Mouse (Mus musculus) kidney, postnatal 0 days (tissue): Measurements from ENCODE around the gene Asns. TPM values are rescaled to one million over a fixed set of nuclear protein-coding genes. Genes with fewer than 3 reads are reported as not detected.

Experiments
- ATAC-seq: fragments of 200-750 bp; cut with Nextera tagmentation; replicated peaks from 2 replicates; pipeline ENCODE4 v1.8.0; 2017; ENCODE audit warnings: low read depth, moderate number of reproducible peaks, moderate TSS enrichment, moderate library complexity; ENCODE audit not compliant: low FRiP score
- DNase-seq: peaks from one replicate; pipeline ENCODE4 v3.0.0-alpha.2; 2016; ENCODE audit warnings: low spot score
- H3K27ac ChIP-seq: fragments of 300-500 bp; sonication (generic); 2 replicates; pipeline ENCODE4 v1.5.1; 2014; ENCODE audit warnings: mild to moderate bottlenecking
- H3K27me3 ChIP-seq: fragments of 300-500 bp; sonication (generic); 2 replicates; pipeline ENCODE4 v1.6.1; 2014; ENCODE audit warnings: low read length, mixed read lengths; ENCODE audit not compliant: insufficient read depth
- H3K36me3 ChIP-seq: fragments of 300-500 bp; sonication (generic); 2 replicates; pipeline ENCODE4 v1.6.1; 2014; ENCODE audit warnings: low read length, mixed read lengths; ENCODE audit not compliant: insufficient read depth
- H3K4me1 ChIP-seq: fragments of 300-500 bp; sonication (generic); replicated peaks from 2 replicates; pipeline ENCODE4 v1.6.1; 2014; ENCODE audit warnings: antibody characterized with exemption, low read length, mixed read lengths; ENCODE audit not compliant: insufficient read depth
- H3K4me2 ChIP-seq: fragments of 300-500 bp; sonication (generic); 2 replicates; pipeline ENCODE4 v1.6.1; 2014; ENCODE audit warnings: mild to moderate bottlenecking, low read length, moderate library complexity, mixed read lengths
- H3K4me3 ChIP-seq: fragments of 300-500 bp; sonication (generic); replicated peaks from 2 replicates; pipeline ENCODE4 v1.5.1; 2014; ENCODE audit warnings: low read depth, low read length
- H3K9ac ChIP-seq: fragments of 300-500 bp; sonication (generic); 2 replicates; pipeline ENCODE4 v1.6.1; 2014; ENCODE audit warnings: low read depth, low read length
- H3K9me3 ChIP-seq: fragments of 300-500 bp; sonication (generic); replicated peaks from 2 replicates; pipeline ENCODE4 v1.6.1; 2016; ENCODE audit warnings: low read length, inconsistent platforms, mixed read lengths
- CTCF ChIP-seq: IDR thresholded peaks from 2 replicates; pipeline ENCODE4 v1.5.1; 2016; ENCODE audit warnings: antibody characterized with exemption, low read depth, mild to moderate bottlenecking, moderate library complexity
- WGBS: fragments of 180-500 bp; shearing (Covaris S2); extraction: QIAGEN DNeasy Blood & Tissue Kit; methylation state at CpG from one replicate; pipeline ENCODE4 v1.1.7; 2014; 5-methylcytosine and 5-hydroxymethylcytosine counted together
- polyA plus RNA-seq: library from polyadenylated mRNA; unstranded; fragments of >200 nt; fragmentation: Nextera tagmentation; extraction: Ambion mirVana; gene quantifications from 2 replicates; pipeline ENCODE4 v1.2.1, GENCODE M21; 2015

Gene Asns
- polyA plus RNA-seq, 1 experiment from 2014 or later: 19.6 TPM

DNA sequence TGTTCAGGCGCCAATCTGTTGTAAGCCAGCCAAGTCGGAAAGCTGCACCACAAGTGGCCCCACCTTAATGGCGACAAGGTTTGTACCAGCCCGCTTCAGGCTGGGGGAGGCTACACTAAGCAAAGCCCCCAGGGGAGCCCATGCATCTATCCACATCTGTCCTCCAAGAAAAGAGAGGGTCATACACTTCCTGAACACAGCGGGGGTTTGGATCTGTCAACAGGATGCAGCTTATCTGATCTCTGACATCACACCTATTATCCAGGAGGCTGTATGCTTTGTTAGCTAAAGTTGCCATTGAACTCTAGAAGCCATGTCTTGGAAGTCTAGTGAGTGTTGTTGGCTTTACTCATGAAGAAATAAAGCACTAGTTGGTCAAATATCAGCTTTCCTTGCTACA lies 35.2 kb upstream of the Asns start:
- H3K27me3 ChIP-seq: no peaks in the 10 kb centered on the region
- H3K4me2 ChIP-seq: no peak overlapping the region
- no peak overlapping the region for H3K9ac ChIP-seq
- ATAC-seq (no peak), DNase-seq (no peak)
- H3K27ac ChIP-seq: no peak overlapping the region
- WGBS: 93% methylated on average over 5 of the region's 5 CpGs
- no peak for TF ChIP-seq CTCF
- H3K9me3 ChIP-seq: no peaks in the 10 kb centered on the region
- H3K36me3 ChIP-seq: no peaks in the 10 kb centered on the region
- no peaks in the 10 kb centered on the region for H3K4me1 ChIP-seq
- H3K4me3 ChIP-seq: no peak overlapping the region

DNA sequence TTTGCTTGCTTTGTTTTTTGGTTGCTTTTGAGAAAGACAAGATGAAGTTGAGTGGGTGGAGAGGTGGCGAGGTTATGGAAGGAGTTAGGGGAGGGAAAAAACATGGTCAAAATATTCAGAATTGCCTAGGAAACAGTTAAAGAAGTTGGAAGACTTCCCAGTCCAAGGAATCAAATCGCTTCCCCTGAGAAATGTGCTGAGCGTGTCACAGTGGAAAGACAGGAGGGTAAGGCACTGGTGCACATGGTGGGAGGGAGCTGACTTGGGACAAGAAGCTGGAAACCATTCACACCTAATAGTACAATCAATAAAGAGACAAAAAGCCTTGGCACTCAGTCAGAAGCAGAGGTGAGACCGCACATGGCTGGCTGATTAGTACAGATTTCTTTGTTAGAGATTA lies 23.2 kb upstream of the Asns start:
- Histone ChIP-seq H3K4me2 (no peak overlapping the region), H3K9me3 (no peaks in the 10 kb centered on the region), H3K4me1 (no peaks in the 10 kb centered on the region), H3K4me3 (no peak overlapping the region), H3K27me3 (no peaks in the 10 kb centered on the region), H3K36me3 (no peaks in the 10 kb centered on the region), H3K9ac (no peak overlapping the region), H3K27ac (no peak overlapping the region)
- ATAC-seq (no peak), DNase-seq (peak; percentile 29)
- WGBS: 58% methylated on average over 4 of the region's 4 CpGs
- no peak for TF ChIP-seq CTCF

DNA sequence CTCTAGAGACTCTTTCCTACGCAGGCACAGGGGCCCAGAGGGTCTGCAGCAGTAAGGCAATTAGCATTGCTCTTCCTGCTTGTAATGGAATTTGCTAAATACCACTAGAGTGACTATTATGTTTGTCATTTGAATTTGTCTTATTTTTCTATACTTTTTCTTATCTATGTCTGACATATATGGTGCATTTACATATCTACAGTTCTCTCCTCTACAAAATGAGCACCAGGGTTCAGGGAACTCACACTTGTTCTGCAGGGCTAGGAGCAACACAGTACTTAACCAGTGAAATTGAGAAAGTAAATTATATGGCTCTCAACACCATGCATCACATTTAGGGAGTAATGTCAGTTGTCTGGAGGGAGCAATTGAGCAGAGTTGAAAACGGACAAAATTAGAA lies 21.2 kb upstream of the Asns start:
- WGBS: 39% methylated on average over 2 of the region's 2 CpGs
- Histone ChIP-seq H3K4me2 (no peak overlapping the region), H3K27ac (no peak overlapping the region), H3K36me3 (no peaks in the 10 kb centered on the region), H3K4me1 (no peaks in the 10 kb centered on the region), H3K27me3 (no peaks in the 10 kb centered on the region), H3K9ac (no peak overlapping the region), H3K4me3 (no peak overlapping the region), H3K9me3 (no peaks in the 10 kb centered on the region)
- ATAC-seq: no peak
- TF ChIP-seq CTCF: no peak
- DNase-seq: no peak

DNA sequence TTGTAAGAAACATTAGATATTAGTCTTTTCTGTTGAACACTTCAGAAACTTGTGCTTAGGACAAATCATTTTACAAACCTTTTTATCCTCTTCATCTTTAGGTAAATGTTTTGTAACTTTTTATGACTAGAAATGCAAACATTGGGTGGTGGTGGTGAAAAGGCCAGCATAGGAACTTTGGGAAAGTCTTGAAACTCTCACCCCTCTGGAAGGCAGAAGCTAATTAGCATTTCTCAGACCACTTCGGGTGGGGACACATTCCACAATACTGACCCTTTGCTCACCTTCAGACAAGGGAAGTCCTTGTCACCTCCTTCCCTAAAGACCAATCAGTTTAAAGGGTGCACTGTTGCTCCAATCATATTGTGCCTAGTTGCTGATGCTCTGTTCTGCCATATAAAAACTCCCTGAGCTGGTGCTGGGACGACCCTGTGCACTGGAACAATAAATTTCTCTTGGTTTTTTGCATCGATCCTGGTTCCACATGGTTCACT lies 18.8 kb upstream of the Asns start:
- Histone ChIP-seq H3K27ac (no peak overlapping the region), H3K4me2 (no peak overlapping the region), H3K27me3 (no peaks in the 10 kb centered on the region), H3K4me1 (no peaks in the 10 kb centered on the region), H3K36me3 (no peaks in the 10 kb centered on the region), H3K4me3 (no peak overlapping the region), H3K9me3 (no peaks in the 10 kb centered on the region), H3K9ac (no peak overlapping the region)
- DNase-seq (no peak), ATAC-seq (no peak)
- no peak for TF ChIP-seq CTCF
- WGBS: 34% methylated on average over 3 of the region's 3 CpGs

DNA sequence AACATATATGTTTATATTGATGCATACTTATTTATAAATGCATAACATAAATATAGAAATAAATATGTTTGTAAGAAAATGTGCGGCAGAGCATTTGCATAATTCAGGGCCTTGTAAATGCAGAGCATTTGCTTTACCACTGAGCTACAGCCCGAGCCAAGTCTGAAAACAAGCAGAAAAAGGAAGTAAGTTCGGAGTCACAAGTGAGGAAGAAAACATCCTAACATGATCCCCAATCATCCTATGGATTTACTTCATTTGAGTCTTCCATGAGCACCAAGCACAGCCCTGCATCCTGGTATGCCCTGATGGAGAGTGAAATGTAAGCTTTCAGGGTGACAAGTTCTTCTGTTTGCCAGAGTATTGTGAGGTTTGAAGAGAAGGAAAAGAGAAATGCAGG lies 15.2 kb upstream of the Asns start:
- TF ChIP-seq CTCF: no peak
- no peak overlapping the region for H3K4me3 ChIP-seq
- no peaks in the 10 kb centered on the region for H3K4me1 ChIP-seq
- H3K9ac ChIP-seq: no peak overlapping the region
- DNase-seq (no peak), ATAC-seq (no peak)
- H3K27me3 ChIP-seq: no peaks in the 10 kb centered on the region
- H3K9me3 ChIP-seq: no peaks in the 10 kb centered on the region
- no peak overlapping the region for H3K27ac ChIP-seq
- WGBS: 83% methylated on average over 3 of the region's 3 CpGs
- H3K36me3 ChIP-seq: no peaks in the 10 kb centered on the region
- H3K4me2 ChIP-seq: no peak overlapping the region

DNA sequence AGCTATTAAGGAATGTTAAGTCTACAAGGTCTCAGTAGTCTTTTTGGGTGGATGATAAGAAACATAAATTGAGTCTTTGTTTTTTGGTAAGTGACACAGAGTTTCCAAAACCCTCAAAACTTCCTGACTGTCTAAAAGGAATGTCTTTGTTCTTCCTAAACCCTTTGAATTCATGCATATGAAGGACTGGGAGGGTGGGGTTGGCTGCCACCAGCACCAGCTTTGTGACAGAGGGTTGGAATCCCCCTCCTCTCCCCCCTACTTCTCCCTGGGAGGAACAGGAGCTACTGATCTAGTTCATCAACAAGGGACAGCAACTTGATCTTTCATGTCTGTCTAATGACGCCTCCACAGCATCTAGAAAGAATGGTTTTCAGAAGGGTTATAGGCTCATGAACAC lies 13.7 kb upstream of the Asns start:
- Histone ChIP-seq H3K9ac (no peak overlapping the region), H3K9me3 (no peaks in the 10 kb centered on the region), H3K4me2 (no peak overlapping the region), H3K4me3 (no peak overlapping the region), H3K27ac (no peak overlapping the region), H3K36me3 (no peaks in the 10 kb centered on the region), H3K4me1 (no peaks in the 10 kb centered on the region), H3K27me3 (no peaks in the 10 kb centered on the region)
- ATAC-seq (no peak), DNase-seq (no peak)
- WGBS: 54% methylated on average over 1 of the region's 1 CpGs
- no peak for TF ChIP-seq CTCF

DNA sequence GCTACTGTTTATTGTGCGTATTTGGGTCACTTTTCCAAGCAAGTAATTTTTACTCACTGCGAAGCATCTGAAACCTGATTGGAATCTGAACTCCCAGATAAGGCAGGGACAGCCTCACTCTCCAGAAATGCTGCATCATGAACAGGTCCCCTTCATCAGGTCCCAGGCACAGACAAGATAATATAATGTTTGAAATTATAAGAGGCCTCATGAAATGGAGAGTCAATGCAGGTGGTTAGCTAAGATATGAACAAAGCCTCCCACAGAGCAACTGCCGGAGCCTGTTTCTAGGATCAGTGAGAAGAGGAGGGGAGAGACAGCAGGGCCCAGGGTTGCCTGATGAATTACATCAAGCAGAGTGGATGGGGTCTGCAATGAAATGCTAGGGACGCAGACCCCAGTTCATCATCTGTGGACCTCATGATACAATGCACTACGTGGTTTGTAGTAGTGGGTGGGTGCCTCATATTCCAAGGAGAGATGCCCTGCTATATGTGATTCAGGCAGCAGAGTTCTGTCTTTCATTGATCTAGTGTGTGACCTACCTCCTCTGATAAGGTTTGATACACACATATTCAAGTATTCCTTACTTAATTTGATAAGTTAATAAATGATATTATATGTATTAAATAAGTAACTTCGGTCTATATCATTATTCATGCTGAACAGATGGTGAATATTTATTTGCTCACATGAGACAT lies 5.1 kb upstream of the Asns start:
- Histone ChIP-seq H3K4me3 (no peak overlapping the region), H3K9me3 (no peaks in the 10 kb centered on the region), H3K27me3 (no peaks in the 10 kb centered on the region), H3K9ac (no peak overlapping the region), H3K36me3 (no peaks in the 10 kb centered on the region), H3K27ac (no peak overlapping the region), H3K4me2 (no peak overlapping the region), H3K4me1 (no peaks in the 10 kb centered on the region)
- no peak for TF ChIP-seq CTCF
- WGBS: 84% methylated on average over 6 of the region's 6 CpGs
- ATAC-seq (no peak), DNase-seq (no peak)
